Mouse (Mus musculus): ENCODE measurements around the gene Qpct. TPM values are rescaled to one million over a fixed set of nuclear protein-coding genes. Genes with fewer than 3 reads are reported as not detected.

Gene Qpct
- polyA plus RNA-seq, 1 experiment from 2014 or later: 7.3 TPM

GRCm38 (mm10) chr17:79052088-79052812 lies 544 bp downstream of the Qpct start:
- Histone ChIP-seq H3K9me3 (replicated peaks; ENCODE audit: control insufficient read depth, low read length) (no peaks in the 10 kb centered on the region), H3K36me3 (replicated peaks; ENCODE audit: control insufficient read depth, insufficient read depth, low read depth, low read length) (no peaks in the 10 kb centered on the region), H3K4me1 (ENCODE audit: control insufficient read depth, insufficient read depth, low read length) (no peaks in the 10 kb centered on the region), H3K27me3 (ENCODE audit: control insufficient read depth, insufficient read depth, low read length) (peaks cover 2% of the 10 kb centered on the region; the same call in 1 of the 2 replicates), H3K9ac (replicated peaks; ENCODE audit: low read length) (peak overlapping the region; percentile 51), H3K4me2 (ENCODE audit: low read depth, low read length) (peak overlapping the region; percentile 98), H3K27ac (replicated peaks; ENCODE audit: low read depth, low read length) (no peak overlapping the region), H3K4me3 (ENCODE audit: low read depth, low read length) (peak overlapping the region; percentile 56)
- WGBS: under 1% methylated on average over 45 of the region's 45 CpGs
- DNase-seq (ENCODE audit: low spot score) (peak; percentile 66), ATAC-seq (replicated peaks; ENCODE audit: insufficient number of reproducible peaks, low FRiP score, low TSS enrichment, low read depth) (peak; percentile 89)

- Histone ChIP-seq H3K27ac (replicated peaks; ENCODE audit: low read depth, low read length) (no peak overlapping the region), H3K36me3 (replicated peaks; ENCODE audit: control insufficient read depth, insufficient read depth, low read depth, low read length) (no peaks in the 10 kb centered on the region), H3K9ac (replicated peaks; ENCODE audit: low read length) (no peak overlapping the region), H3K9me3 (replicated peaks; ENCODE audit: control insufficient read depth, low read length) (no peaks in the 10 kb centered on the region), H3K27me3 (ENCODE audit: control insufficient read depth, insufficient read depth, low read length) (no peaks in the 10 kb centered on the region), H3K4me2 (ENCODE audit: low read depth, low read length) (no peak overlapping the region), H3K4me3 (ENCODE audit: low read depth, low read length) (no peak overlapping the region), H3K4me1 (ENCODE audit: control insufficient read depth, insufficient read depth, low read length) (no peaks in the 10 kb centered on the region)
- 76% methylated on average over 6 of the region's 6 CpGs for WGBS
- ATAC-seq (replicated peaks; ENCODE audit: insufficient number of reproducible peaks, low FRiP score, low TSS enrichment, low read depth) (no peak), DNase-seq (ENCODE audit: low spot score) (no peak)
Observed at GRCm38 (mm10) chr17:79058271-79058670, 6.6 kb downstream of the Qpct start.

- DNase-seq (ENCODE audit: low spot score): no peak
- Histone ChIP-seq H3K9ac (replicated peaks; ENCODE audit: low read length) (no peak overlapping the region), H3K4me3 (ENCODE audit: low read depth, low read length) (no peak overlapping the region), H3K36me3 (replicated peaks; ENCODE audit: control insufficient read depth, insufficient read depth, low read depth, low read length) (no peaks in the 10 kb centered on the region), H3K4me1 (ENCODE audit: control insufficient read depth, insufficient read depth, low read length) (no peaks in the 10 kb centered on the region), H3K4me2 (ENCODE audit: low read depth, low read length) (no peak overlapping the region), H3K27me3 (ENCODE audit: control insufficient read depth, insufficient read depth, low read length) (no peaks in the 10 kb centered on the region), H3K9me3 (replicated peaks; ENCODE audit: control insufficient read depth, low read length) (no peaks in the 10 kb centered on the region), H3K27ac (replicated peaks; ENCODE audit: low read depth, low read length) (no peak overlapping the region)
- 59% methylated on average over 5 of the region's 5 CpGs for WGBS
- no peak for ATAC-seq (replicated peaks; ENCODE audit: insufficient number of reproducible peaks, low FRiP score, low TSS enrichment, low read depth)
Observed at GRCm38 (mm10) chr17:79060221-79060620, 8.5 kb downstream of the Qpct start.

DNA sequence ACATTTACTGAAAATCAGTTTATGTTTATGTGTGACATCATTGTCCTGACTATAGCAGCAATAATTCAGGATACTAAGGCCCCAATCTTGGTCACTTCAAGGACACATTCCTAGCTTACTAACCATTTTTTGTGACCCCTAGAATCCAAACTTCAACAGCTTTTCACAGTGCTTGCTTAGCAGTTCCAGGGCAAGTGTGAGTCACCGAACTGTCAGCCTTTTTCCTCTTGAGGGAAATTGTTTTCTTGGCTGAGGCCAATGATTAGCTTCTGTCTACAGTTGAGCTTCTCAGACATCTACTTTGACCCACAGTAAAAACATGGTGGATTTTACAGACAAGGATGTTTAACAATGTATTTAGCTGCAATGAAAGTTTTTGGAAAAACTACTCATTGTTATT lies 12.5 kb downstream of the Qpct start:
- Histone ChIP-seq H3K4me2 (ENCODE audit: low read depth, low read length) (no peak overlapping the region), H3K9ac (replicated peaks; ENCODE audit: low read length) (no peak overlapping the region), H3K36me3 (replicated peaks; ENCODE audit: control insufficient read depth, insufficient read depth, low read depth, low read length) (no peaks in the 10 kb centered on the region), H3K9me3 (replicated peaks; ENCODE audit: control insufficient read depth, low read length) (no peaks in the 10 kb centered on the region), H3K27ac (replicated peaks; ENCODE audit: low read depth, low read length) (no peak overlapping the region), H3K4me3 (ENCODE audit: low read depth, low read length) (no peak overlapping the region), H3K4me1 (ENCODE audit: control insufficient read depth, insufficient read depth, low read length) (no peaks in the 10 kb centered on the region), H3K27me3 (ENCODE audit: control insufficient read depth, insufficient read depth, low read length) (no peaks in the 10 kb centered on the region)
- DNase-seq (ENCODE audit: low spot score) (no peak), ATAC-seq (replicated peaks; ENCODE audit: insufficient number of reproducible peaks, low FRiP score, low TSS enrichment, low read depth) (no peak)
- WGBS: 79% methylated on average over 1 of the region's 1 CpGs

GRCm38 (mm10) chr17:79068581-79068980 lies 16.9 kb downstream of the Qpct start:
- no peak overlapping the region for H3K4me2 ChIP-seq (ENCODE audit: low read depth, low read length)
- no peaks in the 10 kb centered on the region for H3K9me3 ChIP-seq (replicated peaks; ENCODE audit: control insufficient read depth, low read length)
- WGBS: 55% methylated on average over 7 of the region's 7 CpGs
- ATAC-seq (replicated peaks; ENCODE audit: insufficient number of reproducible peaks, low FRiP score, low TSS enrichment, low read depth) (no peak), DNase-seq (ENCODE audit: low spot score) (peak; percentile 49)
- H3K27ac ChIP-seq (replicated peaks; ENCODE audit: low read depth, low read length): no peak overlapping the region
- H3K9ac ChIP-seq (replicated peaks; ENCODE audit: low read length): no peak overlapping the region
- H3K27me3 ChIP-seq (ENCODE audit: control insufficient read depth, insufficient read depth, low read length): no peaks in the 10 kb centered on the region
- H3K4me3 ChIP-seq (ENCODE audit: low read depth, low read length): no peak overlapping the region
- no peaks in the 10 kb centered on the region for H3K4me1 ChIP-seq (ENCODE audit: control insufficient read depth, insufficient read depth, low read length)
- no peaks in the 10 kb centered on the region for H3K36me3 ChIP-seq (replicated peaks; ENCODE audit: control insufficient read depth, insufficient read depth, low read depth, low read length)

DNA sequence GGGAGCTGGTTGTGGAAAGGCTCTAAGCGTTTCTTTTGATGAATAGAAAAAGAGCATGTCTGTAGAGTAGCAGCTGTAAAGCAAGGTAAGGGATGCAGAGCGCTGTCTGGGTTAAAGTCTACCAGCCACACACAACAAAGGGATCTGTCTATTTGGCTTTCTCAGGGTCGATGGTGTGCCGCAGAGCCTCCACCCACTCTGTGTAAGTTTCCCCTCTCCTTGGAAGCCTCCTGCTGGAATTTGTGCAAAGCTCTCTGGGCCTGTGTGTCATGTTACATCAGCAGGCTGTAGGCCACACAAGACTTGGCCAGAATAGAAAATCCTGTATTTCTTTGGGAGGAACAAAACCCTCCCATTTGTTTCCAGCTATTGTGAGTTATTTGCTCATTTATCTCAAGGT lies 17.3 kb downstream of the Qpct start:
- ATAC-seq (replicated peaks; ENCODE audit: insufficient number of reproducible peaks, low FRiP score, low TSS enrichment, low read depth): peak; percentile 39
- no peaks in the 10 kb centered on the region for H3K27me3 ChIP-seq (ENCODE audit: control insufficient read depth, insufficient read depth, low read length)

DNA sequence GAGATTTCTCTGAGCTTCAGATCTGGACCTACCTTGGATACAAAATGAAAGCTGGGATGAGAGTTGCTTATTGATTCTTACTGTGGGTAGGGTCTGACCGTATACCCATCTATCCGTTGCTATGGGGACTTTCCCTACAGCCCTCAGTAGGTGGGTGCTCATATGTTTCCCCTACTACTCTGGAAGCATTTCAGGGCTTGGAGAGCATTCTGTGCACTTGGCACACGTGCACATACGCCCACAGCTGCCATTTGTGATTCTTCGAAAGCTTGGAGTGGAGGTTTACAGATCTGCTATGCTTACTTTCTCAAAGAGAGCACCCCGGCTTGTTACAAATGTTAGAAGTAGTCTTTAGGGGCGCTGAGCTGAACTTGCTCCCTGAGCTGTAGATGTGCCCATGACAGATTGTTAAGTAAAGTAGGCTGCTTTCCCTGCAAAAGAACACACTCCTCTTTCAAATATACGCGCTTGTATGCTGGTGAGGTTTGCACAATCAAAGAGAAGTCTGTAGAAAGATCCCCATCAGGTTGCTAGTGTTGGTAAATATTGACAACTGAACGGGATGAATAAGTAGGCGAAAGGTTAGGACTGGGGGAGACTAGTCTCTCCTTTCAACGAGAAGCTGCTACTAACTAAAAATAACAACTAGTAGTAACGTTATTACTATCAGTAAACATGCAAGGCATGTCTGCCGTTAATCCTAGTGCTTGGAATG lies 18.2 kb downstream of the Qpct start:
- Histone ChIP-seq H3K9ac (replicated peaks; ENCODE audit: low read length) (no peak overlapping the region), H3K9me3 (replicated peaks; ENCODE audit: control insufficient read depth, low read length) (no peaks in the 10 kb centered on the region)

More for the DNA sequence above, 17.3 kb downstream of the Qpct start:
- DNase-seq (ENCODE audit: low spot score): peak; percentile 55
- Histone ChIP-seq H3K4me3 (ENCODE audit: low read depth, low read length) (no peak overlapping the region), H3K27ac (replicated peaks; ENCODE audit: low read depth, low read length) (no peak overlapping the region; the same call in 1 of the 2 replicates), H3K9me3 (replicated peaks; ENCODE audit: control insufficient read depth, low read length) (no peaks in the 10 kb centered on the region), H3K9ac (replicated peaks; ENCODE audit: low read length) (no peak overlapping the region), H3K4me1 (ENCODE audit: control insufficient read depth, insufficient read depth, low read length) (no peaks in the 10 kb centered on the region), H3K36me3 (replicated peaks; ENCODE audit: control insufficient read depth, insufficient read depth, low read depth, low read length) (no peaks in the 10 kb centered on the region), H3K4me2 (ENCODE audit: low read depth, low read length) (no peak overlapping the region)
- 33% methylated on average over 4 of the region's 4 CpGs for WGBS

GRCm38 (mm10) chr17:79071951-79072350 lies 20.2 kb downstream of the Qpct start:
- ATAC-seq (replicated peaks; ENCODE audit: insufficient number of reproducible peaks, low FRiP score, low TSS enrichment, low read depth) (no peak), DNase-seq (ENCODE audit: low spot score) (no peak)
- no peaks in the 10 kb centered on the region for H3K4me1 ChIP-seq (ENCODE audit: control insufficient read depth, insufficient read depth, low read length)
- WGBS: 68% methylated on average over 11 of the region's 11 CpGs
- no peaks in the 10 kb centered on the region for H3K9me3 ChIP-seq (replicated peaks; ENCODE audit: control insufficient read depth, low read length)
- no peak overlapping the region for H3K4me3 ChIP-seq (ENCODE audit: low read depth, low read length)
- H3K36me3 ChIP-seq (replicated peaks; ENCODE audit: control insufficient read depth, insufficient read depth, low read depth, low read length): no peaks in the 10 kb centered on the region
- H3K27ac ChIP-seq (replicated peaks; ENCODE audit: low read depth, low read length): no peak overlapping the region
- no peaks in the 10 kb centered on the region for H3K27me3 ChIP-seq (ENCODE audit: control insufficient read depth, insufficient read depth, low read length)
- no peak overlapping the region for H3K9ac ChIP-seq (replicated peaks; ENCODE audit: low read length)
- no peak overlapping the region for H3K4me2 ChIP-seq (ENCODE audit: low read depth, low read length)

More for the DNA sequence above, 18.2 kb downstream of the Qpct start:
- no peak overlapping the region for H3K4me2 ChIP-seq (ENCODE audit: low read depth, low read length)
- ATAC-seq (replicated peaks; ENCODE audit: insufficient number of reproducible peaks, low FRiP score, low TSS enrichment, low read depth): no peak
- H3K4me1 ChIP-seq (ENCODE audit: control insufficient read depth, insufficient read depth, low read length): no peaks in the 10 kb centered on the region
- no peaks in the 10 kb centered on the region for H3K36me3 ChIP-seq (replicated peaks; ENCODE audit: control insufficient read depth, insufficient read depth, low read depth, low read length)
- no peak overlapping the region for H3K27ac ChIP-seq (replicated peaks; ENCODE audit: low read depth, low read length)
- H3K4me3 ChIP-seq (ENCODE audit: low read depth, low read length): no peak overlapping the region
- 88% methylated on average over 14 of the region's 14 CpGs for WGBS
- no peaks in the 10 kb centered on the region for H3K27me3 ChIP-seq (ENCODE audit: control insufficient read depth, insufficient read depth, low read length)
- DNase-seq (ENCODE audit: low spot score): no peak
